In genomic region chr3:152745611-152746010, GRCm38 (mm10) we compare ENCODE assay signal across 30 mouse cellular contexts. TPM values are rescaled to one million over a fixed set of nuclear protein-coding genes. Genes with fewer than 3 reads are reported as not detected.
DNase-seq lines count a peak whose midpoint lies in the region; ATAC-seq lines count a peak whose summit lies in the region.
"Had no signal": no experiment of that assay in that cellular context is flagged by ENCODE, and none has a peak within 500 bp of the region (broad histone marks: within the 10 kb centered on the region; RNA-seq: fewer than 3 reads in every experiment).

No protein-coding gene starts in this region.

- peak; percentile 39 to 48 for DNase-seq in cerebellum, adult 18-20 months
- DNase-seq in cerebellum, postnatal 10 days, result peak; percentile 39 to 52
- DNase-seq in gastrocnemius, postnatal 4 days (ENCODE audit: low spot score in 2 of 2), result no peak
- no peak for DNase-seq in adrenal gland, adult 18-20 months (ENCODE audit: low spot score in 2 of 2)
- DNase-seq: adrenal gland, postnatal 10 days; B cell, adult 2 months; gastrocnemius, postnatal 14 days; heart, adult 2 months; heart, postnatal 10 days; kidney, postnatal 14 days; layer of hippocampus, adult 9-11 months; lung, embryonic 14.5 days; lung, postnatal 14 days; right cerebral cortex, adult 18-20 months; right cerebral cortex, postnatal 4 days; thymus, adult 18-20 months; thymus, postnatal 25 days had no signal

- 90% methylated on average over 9 of the region's 9 CpGs for WGBS in forebrain, embryonic 13.5 days

- no peak overlapping the region for H3K9ac ChIP-seq in forebrain, embryonic 13.5 days
- H3K9ac ChIP-seq: heart, embryonic 13.5 days; limb, embryonic 15.5 days; liver, embryonic 15.5 days; lung, embryonic 14.5 days had no signal

- no peak overlapping the region for H3K27ac ChIP-seq in forebrain, embryonic 13.5 days
- H3K27ac ChIP-seq: heart, adult 2 months; heart, embryonic 13.5 days; hindbrain, postnatal 0 days; limb, embryonic 10.5 days; limb, embryonic 15.5 days; liver, embryonic 15.5 days; stomach, postnatal 0 days had no signal

- ATAC-seq in megakaryocyte, adult 5-6 weeks (ENCODE audit: poor library complexity, severe bottlenecking), result no peak
- ATAC-seq in forebrain, embryonic 13.5 days, result no peak
- ATAC-seq: hindbrain, postnatal 0 days; intestine, postnatal 0 days; midbrain, embryonic 16.5 days had no signal

- no peaks in the 10 kb centered on the region for H3K9me3 ChIP-seq in megakaryocyte, embryonic 14.5 days
- H3K9me3 ChIP-seq in forebrain, embryonic 13.5 days (replicated peaks), result no peaks in the 10 kb centered on the region
- H3K9me3 ChIP-seq: heart, embryonic 13.5 days; limb, embryonic 10.5 days; limb, embryonic 15.5 days; liver, embryonic 15.5 days had no signal

- no peaks in the 10 kb centered on the region for H3K27me3 ChIP-seq in megakaryocyte, embryonic 14.5 days (replicated peaks)
- no peaks in the 10 kb centered on the region for H3K27me3 ChIP-seq in forebrain, embryonic 13.5 days
- H3K27me3 ChIP-seq: heart, embryonic 13.5 days; limb, embryonic 15.5 days; liver, embryonic 15.5 days had no signal

- peaks cover 56% of the 10 kb centered on the region for H3K36me3 ChIP-seq in megakaryocyte, embryonic 14.5 days (replicated peaks; ENCODE audit: low read length)
- peaks cover 11% of the 10 kb centered on the region for H3K36me3 ChIP-seq in forebrain, embryonic 13.5 days (ENCODE audit: poor library complexity, severe bottlenecking)

- peaks cover 20% of the 10 kb centered on the region for H3K4me1 ChIP-seq in megakaryocyte, embryonic 14.5 days
- H3K4me1 ChIP-seq in forebrain, embryonic 13.5 days, result no peaks in the 10 kb centered on the region
- H3K4me1 ChIP-seq: limb, embryonic 10.5 days had no signal

- no peak overlapping the region for H3K4me2 ChIP-seq in forebrain, embryonic 13.5 days
- H3K4me2 ChIP-seq: heart, embryonic 13.5 days; limb, embryonic 15.5 days; liver, embryonic 15.5 days; lung, embryonic 14.5 days; midbrain, embryonic 11.5 days had no signal

- H3K4me3 ChIP-seq in megakaryocyte, embryonic 14.5 days (replicated peaks), result peak overlapping the region; percentile 0
- H3K4me3 ChIP-seq in forebrain, embryonic 13.5 days, result no peak overlapping the region
- H3K4me3 ChIP-seq: erythroblast, embryonic 14.5 days; heart, adult 2 months; heart, embryonic 13.5 days; limb, embryonic 10.5 days; limb, embryonic 15.5 days; liver, embryonic 15.5 days had no signal

RNA-seq across cellular contexts. Expression of gene Pigk, which starts 31.7 kb away (rescaled TPM):
- 5.0 and 8.5 TPM in 2 replicates for polyA plus RNA-seq in megakaryocyte, embryonic 14.5 days (2012; ENCODE audit: insufficient read depth, low replicate concordance)
- 41.4 and 56.0 TPM in 2 replicates for total RNA-seq in megakaryocyte, adult 5-6 weeks (2015)
- total RNA-seq in megakaryocyte, adult 5-6 weeks (2017), result 37.8 and 49.9 TPM in 2 replicates
- 10 to 100 TPM; 39.4 to 39.5 TPM for total RNA-seq in gastrocnemius, postnatal 4 days (2021)
- polyA plus RNA-seq in forebrain, embryonic 13.5 days (2015; fragmentation: Nextera tagmentation; extraction: Ambion mirVana), result 28.8 and 29.0 TPM in 2 replicates
- 10 to 100 TPM; 50.6 to 63.5 TPM for total RNA-seq in adrenal gland, adult 18-20 months (2021)

Comparison
In these comparisons a context has a peak if more than half of its experiments do, and no peak if none do; other contexts are left out.
1. DNase-seq: peak in cerebellum, adult 18-20 months (2 of 2) and cerebellum, postnatal 10 days (2 of 2); none in gastrocnemius, postnatal 4 days (0 of 2) and adrenal gland, adult 18-20 months (0 of 2).